Mouse (Mus musculus) liver, adult 2 months (tissue): ENCODE results near the gene Taar2.

ENCODE experiments used
- CTCF ChIP-seq: fragments of 200-500 bp; IDR thresholded peaks from 2 replicates; pipeline ENCODE4 v1.5.1; 2011; ENCODE audit warnings: low read depth, low read length, control low read depth
- POLR2A ChIP-seq: fragments of 200-500 bp; IDR thresholded peaks from 2 replicates; pipeline ENCODE4 v1.6.1; 2011; ENCODE audit warnings: low read length, control low read depth; ENCODE audit not compliant: insufficient read depth; ENCODE audit errors: extremely low read depth

GRCm38 (mm10) chr10:23920056-23920455 is 18.3 kb upstream of the Taar2 start, which contains the start of gene Taar1:
- TF ChIP-seq CTCF (no peak), POLR2A (no peak)
